Mouse (Mus musculus) MEL (cell line): ENCODE measurements around the gene Trmt112. TPM values are rescaled to one million over a fixed set of nuclear protein-coding genes. Genes with fewer than 3 reads are reported as not detected.

ENCODE experiments used
- DNase-seq: peaks from one replicate; pipeline ENCODE4 v3.0.0; 2011; ENCODE audit warnings: low read depth, low spot score
- H3K27ac ChIP-seq: 2 replicates; pipeline ENCODE4 v1.5.1; 2012; ENCODE audit warnings: low read depth, mild to moderate bottlenecking, control low read depth, low read length, moderate library complexity; ENCODE audit not compliant: control insufficient read depth
- H3K27me3 ChIP-seq, 2 experiments: fragments of 150-350 bp in 1 of 2; sonication (generic) in 1 of 2; 2 replicates each; pipeline ENCODE4 v1.6.1; 2012; ENCODE audit warnings: low read length in 2 of 2, mild to moderate bottlenecking in 2 of 2, improper control_type of control experiment in 1 of 2, moderate library complexity in 1 of 2; ENCODE audit not compliant: insufficient read depth in 2 of 2, control insufficient read depth in 1 of 2
- H3K36me3 ChIP-seq, 2 experiments: 2 replicates each; pipeline ENCODE4 v1.6.1; 2012 to 2014; ENCODE audit warnings: low read length in 2 of 2, improper control_type of control experiment in 1 of 2, inconsistent platforms in 1 of 2, mild to moderate bottlenecking in 1 of 2; ENCODE audit not compliant: insufficient read depth in 2 of 2, control insufficient read depth in 1 of 2
- H3K4me1 ChIP-seq, 2 experiments: fragments of 150-350 bp in 1 of 2; sonication (generic) in 1 of 2; 2 replicates each; pipeline ENCODE4 v1.6.1; 2012; ENCODE audit warnings: low read length in 2 of 2, improper control_type of control experiment in 1 of 2, mild to moderate bottlenecking in 1 of 2; ENCODE audit not compliant: insufficient read depth in 2 of 2, control insufficient read depth in 1 of 2
- H3K4me3 ChIP-seq, 2 experiments: fragments of 150-350 bp in 1 of 2; sonication (generic) in 1 of 2; 2 replicates each; pipeline ENCODE4 v1.5.1; 2012; ENCODE audit warnings: low read depth in 2 of 2, low read length in 2 of 2, mild to moderate bottlenecking in 2 of 2, moderate library complexity in 2 of 2, control low read depth in 1 of 2, improper control_type of control experiment in 1 of 2; ENCODE audit not compliant: control insufficient read depth in 1 of 2, insufficient read depth in 1 of 2
- H3K79me2 ChIP-seq: 2 replicates; pipeline ENCODE4 v1.6.1; 2012; ENCODE audit warnings: mild to moderate bottlenecking, low read length, moderate library complexity; ENCODE audit not compliant: control insufficient read depth, poor library complexity, insufficient read depth
- H3K9ac ChIP-seq: 2 replicates; pipeline ENCODE4 v1.6.1; 2012; ENCODE audit warnings: low read depth, mild to moderate bottlenecking, control low read depth, low read length, moderate library complexity; ENCODE audit not compliant: control insufficient read depth, poor library complexity, severe bottlenecking
- H3K9me3 ChIP-seq: fragments of 150-350 bp; sonication (generic); replicated peaks from 2 replicates; pipeline ENCODE4 v1.6.1; 2012; ENCODE audit warnings: mild to moderate bottlenecking, low read length, improper control_type of control experiment, moderate library complexity; ENCODE audit not compliant: insufficient read depth
- CHD1 ChIP-seq: IDR thresholded peaks from 2 replicates; pipeline ENCODE4 v1.6.1; 2012; ENCODE audit warnings: low read depth, mild to moderate bottlenecking, inconsistent platforms, low read length, improper control_type of control experiment
- CHD2 ChIP-seq: IDR thresholded peaks from 2 replicates; pipeline ENCODE4 v1.6.1; 2011; ENCODE audit warnings: low read length, improper control_type of control experiment
- CTCF ChIP-seq, 3 experiments: IDR thresholded peaks in 2 of 3; conservative IDR thresholded peaks in 1 of 3; 2 replicates each; pipeline ENCODE4 v1.5.1; 2011 to 2012; ENCODE audit warnings: low read length in 3 of 3, low read depth in 2 of 3, mild to moderate bottlenecking in 2 of 3, improper control_type of control experiment in 1 of 3, inconsistent platforms in 1 of 3, mixed read lengths in 1 of 3, moderate library complexity in 1 of 3; ENCODE audit not compliant: control insufficient read depth in 1 of 3, insufficient read depth in 1 of 3, poor library complexity in 1 of 3, severe bottlenecking in 1 of 3
- E2F4 ChIP-seq: IDR thresholded peaks from 2 replicates; pipeline ENCODE4 v1.6.1; 2011; ENCODE audit warnings: low read depth, low read length, improper control_type of control experiment, borderline replicate concordance
- ELF1 ChIP-seq: IDR thresholded peaks from 2 replicates; pipeline ENCODE4 v1.6.1; 2014; ENCODE audit warnings: low read depth, mild to moderate bottlenecking, inconsistent platforms, low read length, improper control_type of control experiment, moderate library complexity
- EP300 ChIP-seq, 2 experiments: IDR thresholded peaks; 2 replicates each; pipeline ENCODE4 v1.6.1; 2011; ENCODE audit warnings: improper control_type of control experiment in 2 of 2, low read length in 2 of 2, low read depth in 1 of 2, mild to moderate bottlenecking in 1 of 2
- ETS1 ChIP-seq: IDR thresholded peaks from 2 replicates; pipeline ENCODE4 v1.6.1; 2012; ENCODE audit warnings: low read depth, mild to moderate bottlenecking, inconsistent platforms, low read length, improper control_type of control experiment, moderate library complexity
- HCFC1 ChIP-seq: IDR thresholded peaks from 2 replicates; pipeline ENCODE4 v1.6.1; 2012; ENCODE audit warnings: low read depth, mild to moderate bottlenecking, inconsistent platforms, low read length, improper control_type of control experiment, moderate library complexity
- JUND ChIP-seq: IDR thresholded peaks from 2 replicates; pipeline ENCODE4 v1.6.1; 2011; ENCODE audit warnings: low read depth, mild to moderate bottlenecking, improper control_type of control experiment, low read length
- MAX ChIP-seq: IDR thresholded peaks from 2 replicates; pipeline ENCODE4 v1.6.1; 2011; ENCODE audit warnings: low read length, improper control_type of control experiment
- MAZ ChIP-seq: IDR thresholded peaks from 2 replicates; pipeline ENCODE4 v1.6.1; 2012; ENCODE audit warnings: low read depth, mild to moderate bottlenecking, inconsistent platforms, low read length, improper control_type of control experiment
- MEF2A ChIP-seq: IDR thresholded peaks from 2 replicates; pipeline ENCODE4 v1.6.1; 2014; ENCODE audit warnings: low read depth, mild to moderate bottlenecking, inconsistent platforms, low read length, improper control_type of control experiment; ENCODE audit not compliant: poor library complexity, insufficient replicate concordance, severe bottlenecking; ENCODE audit errors: extremely low read depth
- MXI1 ChIP-seq: IDR thresholded peaks from 2 replicates; pipeline ENCODE4 v1.6.1; 2011; ENCODE audit warnings: mild to moderate bottlenecking, low read depth, low read length, improper control_type of control experiment
- MYC ChIP-seq: IDR thresholded peaks from 2 replicates; pipeline ENCODE4 v1.6.1; 2011; ENCODE audit warnings: low read depth, mild to moderate bottlenecking, low read length, improper control_type of control experiment, moderate library complexity
- NELFE ChIP-seq: IDR thresholded peaks from 2 replicates; pipeline ENCODE4 v1.6.1; 2011; ENCODE audit warnings: low read depth, low read length, improper control_type of control experiment
- NRF1 ChIP-seq: IDR thresholded peaks from 2 replicates; pipeline ENCODE4 v1.6.1; 2014; ENCODE audit warnings: low read depth, mild to moderate bottlenecking, inconsistent platforms, low read length, improper control_type of control experiment, moderate library complexity; ENCODE audit not compliant: poor library complexity, insufficient read depth, severe bottlenecking
- POLR2AphosphoS2 ChIP-seq: IDR thresholded peaks from 2 replicates; pipeline ENCODE4 v1.6.1; 2011; ENCODE audit warnings: low read length, improper control_type of control experiment
- POLR2AphosphoS5 ChIP-seq: IDR thresholded peaks from 2 replicates; pipeline ENCODE4 v1.6.1; 2012; ENCODE audit warnings: low read depth, borderline replicate concordance, mild to moderate bottlenecking, inconsistent platforms, low read length, moderate library complexity, mixed read lengths
- RAD21 ChIP-seq: IDR thresholded peaks from 2 replicates; pipeline ENCODE4 v1.6.1; 2011; ENCODE audit warnings: mild to moderate bottlenecking, low read depth, low read length, improper control_type of control experiment
- RCOR1 ChIP-seq: IDR thresholded peaks from 2 replicates; pipeline ENCODE4 v1.6.1; 2012; ENCODE audit warnings: low read depth, mild to moderate bottlenecking, inconsistent platforms, low read length, improper control_type of control experiment
- SIN3A ChIP-seq: IDR thresholded peaks from 2 replicates; pipeline ENCODE4 v1.6.1; 2012; ENCODE audit warnings: low read length, improper control_type of control experiment, inconsistent platforms
- SMC3 ChIP-seq: IDR thresholded peaks from 2 replicates; pipeline ENCODE4 v1.6.1; 2011; ENCODE audit warnings: low read depth, low read length, improper control_type of control experiment
- TAL1 ChIP-seq: IDR thresholded peaks from 2 replicates; pipeline ENCODE4 v1.6.1; 2012; ENCODE audit warnings: mild to moderate bottlenecking, inconsistent platforms, low read length, moderate library complexity, mixed read lengths
- TBP ChIP-seq: IDR thresholded peaks from 2 replicates; pipeline ENCODE4 v1.8.0; 2011; ENCODE audit warnings: low read depth, low read length, improper control_type of control experiment
- UBTF ChIP-seq: IDR thresholded peaks from 2 replicates; pipeline ENCODE4 v1.6.1; 2012; ENCODE audit warnings: low read depth, mild to moderate bottlenecking, inconsistent platforms, low read length, improper control_type of control experiment, moderate library complexity, borderline replicate concordance; ENCODE audit not compliant: insufficient read depth
- USF1 ChIP-seq: IDR thresholded peaks from 2 replicates; pipeline ENCODE4 v1.6.1; 2014; ENCODE audit warnings: low read depth, mild to moderate bottlenecking, inconsistent platforms, low read length, improper control_type of control experiment, moderate library complexity
- ZC3H11A ChIP-seq: IDR thresholded peaks from 2 replicates; pipeline ENCODE4 v1.6.1; 2012; ENCODE audit warnings: low read depth, mild to moderate bottlenecking, inconsistent platforms, low read length, improper control_type of control experiment
- ZKSCAN1 ChIP-seq: IDR thresholded peaks from 2 replicates; pipeline ENCODE4 v1.6.1; 2012; ENCODE audit warnings: low read depth, mild to moderate bottlenecking, inconsistent platforms, low read length, improper control_type of control experiment, moderate library complexity
- ZMIZ1 ChIP-seq: IDR thresholded peaks from 2 replicates; pipeline ENCODE4 v1.6.1; 2012; ENCODE audit warnings: low read depth, mild to moderate bottlenecking, inconsistent platforms, low read length, improper control_type of control experiment, moderate library complexity
- ZNF384 ChIP-seq: IDR thresholded peaks from 2 replicates; pipeline ENCODE4 v1.6.1; 2012; ENCODE audit warnings: low read depth, mild to moderate bottlenecking, inconsistent platforms, low read length, improper control_type of control experiment
- polyA plus RNA-seq, 2 experiments: library from polyadenylated mRNA; stranded (reverse) in 1 of 2; unstranded in 1 of 2; fragments of >175 nt in 1 of 2; fragments of >200 nt in 1 of 2; gene quantifications; 2 replicates each; pipeline versions ENCODE4 v1.2.1 to v1.2.4; 2012; ENCODE audit warnings: low replicate concordance in 2 of 2, low read depth in 1 of 2; ENCODE audit not compliant: insufficient read length in 2 of 2, insufficient read depth in 1 of 2, missing spikeins in 1 of 2
- total RNA-seq: library from RNA; depleted of rRNA; stranded (reverse); fragments of 300-350 nt; gene quantifications from 2 replicates; pipeline ENCODE4 v1.2.3, GENCODE M21; 2012

The Trmt112 gene
- total and polyA plus RNA-seq, 3 experiments, result 294 to 319 TPM; not detected in 1

- Histone ChIP-seq H3K36me3 (peaks cover under 1 to 10% of the 10 kb centered on the region in 2 experiments; a peak in 2 of 4 replicates), H3K9me3 (no peaks in the 10 kb centered on the region), H3K4me3 (no peak overlapping the region), H3K79me2 (peaks cover 7% of the 10 kb centered on the region), H3K27me3 (no peaks in the 10 kb centered on the region), H3K9ac (no peak overlapping the region), H3K4me1 (peaks cover 7 to 8% of the 10 kb centered on the region in 2 experiments; a peak in 3 of 4 replicates), H3K27ac (no peak overlapping the region)
- DNase-seq, result no peak
- no peak for TF ChIP-seq MXI1
- TF ChIP-seq ZKSCAN1, result no peak
- TF ChIP-seq HCFC1, result no peak
- no peak for TF ChIP-seq ZMIZ1
- no peak for TF ChIP-seq ZC3H11A
- TF ChIP-seq POLR2AphosphoS5, result no peak
- TF ChIP-seq CHD1, result no peak
- TF ChIP-seq UBTF, result no peak
- no peak for TF ChIP-seq NELFE
- TF ChIP-seq CHD2, result no peak
- no peak for TF ChIP-seq MYC
- no peak for TF ChIP-seq E2F4
- no peak for TF ChIP-seq TAL1
- TF ChIP-seq SIN3A, result no peak
- no peak for TF ChIP-seq SMC3
- no peak for TF ChIP-seq RCOR1
- no peak for TF ChIP-seq JUND
- no peak for TF ChIP-seq RAD21
- no peak for TF ChIP-seq ELF1
- no peak for TF ChIP-seq ZNF384
These were observed 48.0 kb upstream of the Trmt112 start for GRCm38 (mm10) chr19:6861451-6861850.

GRCm38 (mm10) chr19:6869355-6869754 lies 40.1 kb upstream of the Trmt112 start:
- Histone ChIP-seq H3K27ac (peak overlapping the region; percentile 80), H3K27me3 (no peaks in the 10 kb centered on the region), H3K4me1 (peaks cover 0 to 9% of the 10 kb centered on the region in 2 experiments; a peak in 2 of 4 replicates), H3K4me3 (peak overlapping the region; percentile 69 to 92), H3K9ac (peak overlapping the region; percentile 80), H3K9me3 (no peaks in the 10 kb centered on the region), H3K79me2 (no peaks in the 10 kb centered on the region), H3K36me3 (peaks cover 0 to 5% of the 10 kb centered on the region in 2 experiments; a peak in 2 of 4 replicates)
- peak; percentile 84 for DNase-seq
- TF ChIP-seq EP300 (IDR thresholded peaks at IDR 0.05; ENCODE audit: low read depth in 1 of 2, low read length in 2 of 2) (peak; percentile 33 to 62; a peak in 3 of 4 replicates), MAZ (no peak), ZC3H11A (no peak), MAX (peak; percentile 66; the same call in 1 of the 2 replicates), ELF1 (peak; percentile 84), CTCF (IDR thresholded peaks at IDR 0.05 in 2 of 3, conservative IDR thresholded peaks at IDR 0.05 in 1 of 3; ENCODE audit: control insufficient read depth in 1 of 3, insufficient read depth in 1 of 3, low read depth in 2 of 3, low read length in 3 of 3, poor library complexity in 1 of 3, severe bottlenecking in 1 of 3) (no peak), ETS1 (peak; percentile 94), POLR2AphosphoS5 (no peak), CHD2 (no peak), MXI1 (peak; percentile 83), SIN3A (peak; percentile 90), TAL1 (no peak), RCOR1 (no peak), USF1 (no peak), POLR2AphosphoS2 (no peak), NRF1 (no peak), ZKSCAN1 (no peak), E2F4 (no peak), ZNF384 (no peak), TBP (0 out of 2 replicates have a peak, but pooled peaks have one; percentile 32), MEF2A (no peak), NELFE (peak; percentile 41), MYC (peak; percentile 71; the same call in 1 of the 2 replicates)
